Mouse (Mus musculus) midbrain, embryonic 10.5 days (tissue): ENCODE data around the gene Cars2. TPM values are rescaled to one million over a fixed set of nuclear protein-coding genes. Genes with fewer than 3 reads are reported as not detected.
"Not testable (repeated sequence)": the region's sequence is repeated elsewhere in the genome, so short reads cannot be mapped to it uniquely, and the experiment has no call there.

ENCODE experiments used
- DNase-seq: peaks from one replicate; pipeline ENCODE4 v3.0.0-alpha.2; 2017; ENCODE audit warnings: low spot score
- H3K27ac ChIP-seq: fragments of 300-500 bp; sonication (generic); replicated peaks from 2 replicates; pipeline ENCODE4 v1.5.1; 2016; ENCODE audit warnings: mild to moderate bottlenecking
- H3K27me3 ChIP-seq: fragments of 300-500 bp; sonication (generic); 2 replicates; pipeline ENCODE4 v1.6.1; 2016; ENCODE audit warnings: low read depth, mild to moderate bottlenecking; ENCODE audit not compliant: poor library complexity, severe bottlenecking
- H3K36me3 ChIP-seq: fragments of 300-500 bp; sonication (generic); 2 replicates; pipeline ENCODE4 v1.6.1; 2016; ENCODE audit warnings: mild to moderate bottlenecking, moderate library complexity
- H3K4me1 ChIP-seq: fragments of 300-500 bp; sonication (generic); 2 replicates; pipeline ENCODE4 v1.6.1; 2016
- H3K4me3 ChIP-seq: fragments of 300-500 bp; sonication (generic); 2 replicates; pipeline ENCODE4 v1.5.1; 2016; ENCODE audit warnings: mild to moderate bottlenecking, moderate library complexity
- H3K9me3 ChIP-seq: fragments of 300-500 bp; sonication (generic); replicated peaks from 2 replicates; pipeline ENCODE4 v1.6.1; 2016; ENCODE audit warnings: mild to moderate bottlenecking
- WGBS: fragments of 180-500 bp; shearing (Covaris S2); methylation state at CpG from one replicate; pipeline ENCODE4 v1.1.7; 2016; 5-methylcytosine and 5-hydroxymethylcytosine counted together
- polyA plus RNA-seq: library from polyadenylated mRNA; unstranded; fragments of >200 nt; fragmentation: Nextera tagmentation; extraction: Ambion mirVana; gene quantifications from 2 replicates; pipeline ENCODE4 v1.2.1, GENCODE M21; 2016

Cars2 gene
- polyA plus RNA-seq, 1 experiment from 2014 or later: 19.9 TPM

GRCm38 (mm10) chr8:11552390-11552789 lies 1.8 kb upstream of the Cars2 start:
- WGBS: 84% methylated on average over 10 of the region's 10 CpGs
- H3K4me3 ChIP-seq: no peak overlapping the region
- no peaks in the 10 kb centered on the region for H3K36me3 ChIP-seq
- peaks cover 36% of the 10 kb centered on the region for H3K4me1 ChIP-seq
- no peak for DNase-seq
- H3K27ac ChIP-seq: no peak overlapping the region
- no peaks in the 10 kb centered on the region for H3K9me3 ChIP-seq
- no peaks in the 10 kb centered on the region for H3K27me3 ChIP-seq

- peaks cover 36% of the 10 kb centered on the region for H3K4me1 ChIP-seq
- H3K36me3 ChIP-seq, H3K27me3 ChIP-seq, H3K27ac ChIP-seq, H3K9me3 ChIP-seq, DNase-seq, H3K4me3 ChIP-seq: not testable (repeated sequence)
- WGBS: 86% methylated on average over 4 of the region's 4 CpGs
Observed at GRCm38 (mm10) chr8:11551497-11551896, 914 bp upstream of the Cars2 start.

- peaks cover 31% of the 10 kb centered on the region for H3K4me1 ChIP-seq
- H3K27ac ChIP-seq: 0 out of 2 replicates have a peak overlapping the region, but pooled peaks have one; percentile 90
- 18% methylated on average over 7 of the region's 7 CpGs for WGBS
Observed at GRCm38 (mm10) chr8:11549706-11550105, 877 bp downstream of the Cars2 start.

GRCm38 (mm10) chr8:11547063-11547462 lies 3.5 kb downstream of the Cars2 start:
- no peak overlapping the region for H3K27ac ChIP-seq
- WGBS: 60% methylated on average over 6 of the region's 6 CpGs

More at GRCm38 (mm10) chr8:11549706-11550105, 877 bp downstream of the Cars2 start:
- DNase-seq: peak; percentile 58
- Histone ChIP-seq H3K27me3 (no peaks in the 10 kb centered on the region), H3K9me3 (no peaks in the 10 kb centered on the region), H3K36me3 (peaks cover 11% of the 10 kb centered on the region; the same call in 1 of the 2 replicates), H3K4me3 (peak overlapping the region; percentile 87)

GRCm38 (mm10) chr8:11544386-11544785 lies 6.2 kb downstream of the Cars2 start:
- Histone ChIP-seq H3K9me3 (no peaks in the 10 kb centered on the region), H3K27me3 (no peaks in the 10 kb centered on the region), H3K4me1 (no peaks in the 10 kb centered on the region), H3K27ac (no peak overlapping the region), H3K36me3 (peaks cover 50% of the 10 kb centered on the region), H3K4me3 (no peak overlapping the region)
- DNase-seq: no peak
- WGBS: 48% methylated on average over 3 of the region's 3 CpGs

More at GRCm38 (mm10) chr8:11547063-11547462, 3.5 kb downstream of the Cars2 start:
- no peak overlapping the region for H3K4me3 ChIP-seq
- no peak for DNase-seq
- no peaks in the 10 kb centered on the region for H3K9me3 ChIP-seq
- peaks cover 25% of the 10 kb centered on the region for H3K36me3 ChIP-seq
- H3K27me3 ChIP-seq: no peaks in the 10 kb centered on the region
- H3K4me1 ChIP-seq: peaks cover 20% of the 10 kb centered on the region

GRCm38 (mm10) chr8:11542866-11543265 lies 7.7 kb downstream of the Cars2 start:
- Histone ChIP-seq H3K9me3 (no peaks in the 10 kb centered on the region), H3K4me3 (no peak overlapping the region), H3K4me1 (no peaks in the 10 kb centered on the region), H3K27ac (no peak overlapping the region), H3K27me3 (no peaks in the 10 kb centered on the region), H3K36me3 (peaks cover 50% of the 10 kb centered on the region)
- WGBS: 88% methylated on average over 4 of the region's 4 CpGs
- DNase-seq: no peak

GRCm38 (mm10) chr8:11542031-11542430 lies 8.6 kb downstream of the Cars2 start:
- DNase-seq: no peak
- H3K4me3 ChIP-seq: no peak overlapping the region
- H3K27me3 ChIP-seq: no peaks in the 10 kb centered on the region
- H3K36me3 ChIP-seq: peaks cover 50% of the 10 kb centered on the region
- 95% methylated on average over 12 of the region's 12 CpGs for WGBS
- H3K27ac ChIP-seq: no peak overlapping the region
- no peaks in the 10 kb centered on the region for H3K9me3 ChIP-seq
- H3K4me1 ChIP-seq: no peaks in the 10 kb centered on the region

- Histone ChIP-seq H3K4me3 (no peak overlapping the region), H3K36me3 (peaks cover 51% of the 10 kb centered on the region), H3K9me3 (no peaks in the 10 kb centered on the region), H3K27me3 (no peaks in the 10 kb centered on the region), H3K4me1 (peaks cover 7% of the 10 kb centered on the region), H3K27ac (no peak overlapping the region)
- WGBS: 96% methylated on average over 8 of the region's 8 CpGs
- DNase-seq: no peak
Observed at GRCm38 (mm10) chr8:11540182-11540581, 10.4 kb downstream of the Cars2 start.

- Histone ChIP-seq H3K36me3 (peaks cover 56% of the 10 kb centered on the region), H3K27me3 (no peaks in the 10 kb centered on the region), H3K4me3 (no peak overlapping the region), H3K9me3 (no peaks in the 10 kb centered on the region), H3K27ac (no peak overlapping the region), H3K4me1 (peaks cover 18% of the 10 kb centered on the region)
- DNase-seq: no peak
- WGBS: 93% methylated on average over 4 of the region's 4 CpGs
Observed at GRCm38 (mm10) chr8:11539049-11539448, 11.5 kb downstream of the Cars2 start.

GRCm38 (mm10) chr8:11534494-11534893 lies 16.1 kb downstream of the Cars2 start:
- DNase-seq: no peak
- no peak overlapping the region for H3K4me3 ChIP-seq
- 24% methylated on average over 9 of the region's 9 CpGs for WGBS
- H3K9me3 ChIP-seq: no peaks in the 10 kb centered on the region
- peaks cover 47% of the 10 kb centered on the region for H3K36me3 ChIP-seq
- no peaks in the 10 kb centered on the region for H3K27me3 ChIP-seq
- peaks cover 27% of the 10 kb centered on the region for H3K4me1 ChIP-seq
- peak overlapping the region; percentile 38; the same call in 1 of the 2 replicates for H3K27ac ChIP-seq

GRCm38 (mm10) chr8:11530849-11531248 lies 19.7 kb downstream of the Cars2 start:
- Histone ChIP-seq H3K36me3 (peaks cover 42% of the 10 kb centered on the region), H3K4me1 (peaks cover 27% of the 10 kb centered on the region), H3K9me3 (no peaks in the 10 kb centered on the region), H3K4me3 (no peak overlapping the region), H3K27me3 (no peaks in the 10 kb centered on the region), H3K27ac (no peak overlapping the region)
- DNase-seq: no peak
- 56% methylated on average over 4 of the region's 4 CpGs for WGBS

GRCm38 (mm10) chr8:11530155-11530770 lies 20.3 kb downstream of the Cars2 start:
- WGBS: 79% methylated on average over 18 of the region's 18 CpGs
- DNase-seq: no peak
- H3K27ac ChIP-seq: no peak overlapping the region
- H3K36me3 ChIP-seq: peaks cover 42% of the 10 kb centered on the region
- H3K27me3 ChIP-seq: no peaks in the 10 kb centered on the region
- H3K4me3 ChIP-seq: no peak overlapping the region
- peaks cover 21% of the 10 kb centered on the region for H3K4me1 ChIP-seq
- H3K9me3 ChIP-seq: no peaks in the 10 kb centered on the region

GRCm38 (mm10) chr8:11523331-11523730 lies 27.3 kb downstream of the Cars2 start:
- Histone ChIP-seq H3K4me3 (no peak overlapping the region), H3K27ac (no peak overlapping the region), H3K36me3 (peaks cover 18% of the 10 kb centered on the region), H3K27me3 (no peaks in the 10 kb centered on the region), H3K4me1 (peaks cover 5% of the 10 kb centered on the region; the same call in 1 of the 2 replicates), H3K9me3 (no peaks in the 10 kb centered on the region)
- DNase-seq: no peak
- WGBS: 81% methylated on average over 3 of the region's 3 CpGs
